Mouse (Mus musculus) bone marrow, adult 2 months (tissue): Measurements from ENCODE around the gene Ranbp17.

Source experiments
- CTCF ChIP-seq: fragments of 200-500 bp; IDR thresholded peaks from 2 replicates; pipeline ENCODE4 v1.5.1; 2011; ENCODE audit warnings: low read length, control low read depth; ENCODE audit not compliant: control insufficient read depth, insufficient read depth
- POLR2A ChIP-seq: fragments of 200-500 bp; IDR thresholded peaks from 2 replicates; pipeline ENCODE4 v1.6.1; 2011; ENCODE audit warnings: low read depth, mild to moderate bottlenecking, control low read depth, low read length, borderline replicate concordance; ENCODE audit not compliant: control insufficient read depth

GRCm38 (mm10) chr11:33404651-33405050 is 108.9 kb downstream of the Ranbp17 start:
- no peak for TF ChIP-seq CTCF
- no peak for TF ChIP-seq POLR2A
